Mouse (Mus musculus) urinary bladder, postnatal 25 days (tissue): ENCODE results near the gene Tcaf2.

Experiments
- DNase-seq: peaks from one replicate; pipeline ENCODE4 v3.0.0; 2022; ENCODE audit warnings: low spot score

Gene Tcaf2

DNA sequence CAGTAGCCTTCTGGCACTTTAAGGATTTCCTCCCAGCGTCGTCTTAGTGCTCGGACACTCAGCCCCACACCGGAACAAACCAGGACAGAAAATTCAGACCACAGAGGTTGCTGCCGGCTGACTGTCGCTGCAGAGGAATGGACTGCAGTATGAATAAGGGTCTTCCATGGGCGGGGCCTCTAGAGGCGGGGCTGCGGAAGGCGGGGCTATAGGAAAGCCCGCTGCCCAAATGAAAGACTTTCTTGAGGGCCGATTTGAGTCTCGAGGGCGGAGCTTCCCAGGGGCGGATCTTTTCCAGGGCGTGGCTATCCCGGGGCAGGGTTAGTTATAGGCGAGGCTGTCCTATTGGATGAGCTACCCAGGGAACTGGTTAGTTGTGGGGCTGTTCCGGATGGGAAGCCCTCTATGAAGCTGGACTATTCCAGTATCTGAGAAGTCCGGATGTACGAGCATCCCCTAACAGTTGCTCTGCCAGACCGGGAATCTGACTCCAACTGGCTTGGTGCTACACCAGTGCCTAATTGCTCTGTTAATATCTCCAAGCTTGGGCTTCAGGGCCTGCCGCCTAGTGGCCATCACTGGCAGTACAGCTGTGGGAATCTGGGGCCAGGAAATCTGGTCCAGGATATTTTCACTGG is at the start of gene Tcaf2:
TSS of gene Tcaf2 (minus strand) at position 343 of the 638 bp plus-strand sequence.
- peak; percentile 80 for DNase-seq

DNA sequence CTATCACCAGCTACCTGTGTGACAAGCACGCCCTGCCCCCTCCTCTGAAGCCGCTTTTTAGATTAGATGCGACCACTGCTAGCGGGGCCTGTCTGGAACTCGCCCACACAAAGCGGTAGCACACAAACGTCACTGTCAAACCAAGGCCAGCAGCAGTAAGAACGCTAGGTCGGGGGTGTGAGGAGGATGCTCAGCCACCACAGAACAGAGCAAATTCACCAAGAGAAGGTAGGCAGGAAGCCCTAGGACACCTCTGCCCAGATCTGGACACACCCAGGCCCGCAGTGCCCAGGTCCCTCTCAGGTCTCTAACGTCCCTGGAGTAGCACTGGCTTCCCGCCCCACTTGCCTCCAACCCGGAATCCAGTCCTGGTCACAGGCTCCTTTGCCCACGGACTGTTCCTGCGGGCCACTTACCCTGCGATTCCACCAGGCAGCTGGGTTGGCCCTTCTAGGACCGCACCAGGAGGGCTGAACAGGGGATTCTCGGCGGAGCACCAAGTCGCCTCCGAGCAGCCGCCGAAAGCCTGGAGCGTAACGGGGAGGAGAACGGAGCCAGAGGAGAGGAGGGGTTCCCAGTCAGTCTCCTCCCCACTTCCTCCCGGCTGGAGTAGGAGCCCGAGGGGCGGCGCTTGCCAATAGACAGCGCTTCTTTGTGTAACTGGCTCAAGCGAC is 47.6 kb upstream of the Tcaf2 start:
- peak; percentile 63 for DNase-seq

DNA sequence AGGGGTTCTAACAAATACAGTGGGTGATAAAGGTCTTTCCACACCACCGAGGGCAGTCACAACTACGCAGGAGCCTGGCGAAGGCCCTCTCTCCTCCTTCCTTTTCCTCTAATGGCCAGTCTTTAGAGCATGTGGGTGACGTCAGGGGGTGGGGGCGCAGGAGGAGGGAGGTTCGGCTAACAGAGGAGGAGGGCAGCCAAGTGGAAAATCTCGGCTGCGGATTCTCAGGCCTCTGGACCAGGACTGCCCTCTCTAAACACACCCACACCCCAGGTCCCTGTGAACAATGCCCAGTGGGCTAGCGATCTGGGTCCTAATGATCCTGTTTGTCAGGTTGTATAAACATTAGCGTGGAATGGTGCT is 47.1 kb upstream of the Tcaf2 start:
- DNase-seq = peak; percentile 66

DNA sequence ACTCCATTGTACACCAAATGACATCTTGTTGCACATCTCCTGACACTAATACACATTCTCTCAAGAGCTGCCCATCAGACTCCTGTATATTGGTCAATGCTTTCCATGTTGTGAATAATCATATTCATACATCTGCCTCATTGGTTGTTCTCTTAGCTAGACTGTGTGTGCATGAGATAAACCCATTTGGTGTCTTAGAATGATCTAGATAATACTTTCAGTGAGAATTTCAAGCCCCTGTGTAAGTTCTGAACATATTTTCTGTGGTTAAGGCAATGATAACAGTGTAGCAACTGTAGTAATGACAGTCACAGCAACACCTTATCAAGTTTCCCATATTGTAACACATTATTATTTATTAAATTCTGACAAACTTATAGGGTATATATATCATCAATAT is 44.7 kb upstream of the Tcaf2 start:
- DNase-seq = no peak

DNA sequence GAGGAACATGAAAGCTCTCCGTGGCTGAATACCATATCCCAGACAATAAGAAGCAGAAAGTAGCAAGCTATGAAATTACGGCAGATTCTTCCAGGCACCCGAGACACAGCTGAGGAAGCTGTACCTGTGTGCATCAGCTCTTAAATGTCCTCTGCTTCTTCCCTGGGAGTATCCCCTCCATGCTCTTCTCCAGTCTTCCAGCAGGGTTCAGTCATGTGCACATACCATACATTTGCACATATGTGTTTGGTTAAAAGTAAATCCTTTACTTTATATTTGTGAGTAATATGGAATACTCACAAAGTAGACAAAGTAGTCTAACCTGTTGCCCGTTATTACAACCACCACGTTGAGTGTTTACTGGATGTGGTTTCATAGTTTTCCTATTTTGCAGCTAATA is 42.9 kb upstream of the Tcaf2 start:
- DNase-seq = no peak

DNA sequence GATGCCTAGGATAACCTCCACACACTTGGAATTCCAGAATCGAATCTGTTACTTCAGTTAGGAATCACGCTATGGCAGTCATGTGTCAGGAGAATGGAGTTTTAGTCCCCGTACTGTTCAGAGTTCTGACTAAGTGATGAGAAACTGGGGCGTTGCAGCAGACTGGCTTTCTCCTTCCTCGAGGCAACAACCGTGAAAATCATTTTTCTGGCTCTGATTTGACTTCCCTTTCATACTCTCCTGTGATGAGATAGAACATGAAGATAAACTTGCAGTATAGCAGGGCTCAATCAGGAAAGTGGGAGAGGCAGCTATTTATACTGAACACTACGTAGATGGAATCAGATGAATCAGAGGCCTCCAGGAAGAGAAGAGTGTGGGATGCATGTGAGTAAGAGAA is 35.0 kb upstream of the Tcaf2 start:
- DNase-seq = no peak

DNA sequence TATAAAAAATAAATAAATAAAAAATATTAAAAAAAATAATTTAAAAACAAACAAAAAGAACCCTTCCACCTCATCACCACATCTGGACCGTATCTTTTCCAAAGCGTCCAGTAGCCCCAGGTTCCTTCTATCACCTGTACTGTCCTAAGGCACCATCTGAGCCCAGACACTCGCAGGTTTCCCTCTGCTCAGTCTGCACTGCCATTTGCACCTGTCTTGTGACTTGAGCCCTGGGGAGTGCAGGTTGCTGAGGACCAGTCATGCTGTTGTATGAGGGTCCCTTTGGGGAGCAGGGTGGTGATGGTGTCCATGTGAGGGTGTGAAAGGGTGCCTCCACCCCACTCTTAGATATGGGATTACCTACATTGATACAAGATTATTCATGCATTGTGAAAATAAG is 31.0 kb upstream of the Tcaf2 start:
- DNase-seq = no peak

DNA sequence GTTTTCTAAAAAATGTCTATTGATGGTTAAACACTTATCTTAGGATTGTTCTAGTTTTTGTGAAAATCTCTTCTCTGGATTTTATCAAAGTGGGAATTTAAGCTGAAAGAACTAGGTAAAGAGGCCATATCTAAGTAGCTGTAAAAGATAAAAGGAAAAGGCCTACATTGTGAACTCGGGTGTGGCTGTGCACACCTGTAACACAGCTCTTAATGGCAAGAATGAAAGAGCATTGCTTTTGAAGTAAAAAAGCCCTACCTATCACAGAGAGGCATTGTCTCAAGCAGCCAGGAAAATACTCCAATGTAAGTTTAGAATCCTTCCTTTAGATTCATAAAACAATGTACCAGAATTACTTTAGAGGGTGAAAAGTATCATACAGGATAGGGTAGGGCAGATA is 26.7 kb upstream of the Tcaf2 start:
- no peak for DNase-seq

DNA sequence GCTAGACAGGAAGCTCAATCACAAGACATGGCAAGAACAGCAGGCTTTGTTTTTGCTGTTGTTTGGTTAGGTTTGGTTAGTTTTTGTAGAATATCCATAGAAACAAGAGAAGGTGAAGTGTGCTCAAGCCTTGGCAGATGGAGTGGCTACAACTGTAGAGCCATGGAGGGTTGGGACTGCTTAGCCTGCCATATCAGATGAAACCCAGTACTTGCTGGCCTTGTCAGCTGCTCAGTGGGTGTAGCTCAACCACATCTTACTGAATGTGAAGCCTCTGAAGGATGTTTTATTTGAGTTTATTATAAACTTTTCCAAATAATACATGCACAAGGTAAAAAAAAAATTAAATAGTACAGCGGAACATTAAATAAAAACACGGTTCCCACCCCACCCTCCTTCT is 22.7 kb upstream of the Tcaf2 start:
- no peak for DNase-seq

DNA sequence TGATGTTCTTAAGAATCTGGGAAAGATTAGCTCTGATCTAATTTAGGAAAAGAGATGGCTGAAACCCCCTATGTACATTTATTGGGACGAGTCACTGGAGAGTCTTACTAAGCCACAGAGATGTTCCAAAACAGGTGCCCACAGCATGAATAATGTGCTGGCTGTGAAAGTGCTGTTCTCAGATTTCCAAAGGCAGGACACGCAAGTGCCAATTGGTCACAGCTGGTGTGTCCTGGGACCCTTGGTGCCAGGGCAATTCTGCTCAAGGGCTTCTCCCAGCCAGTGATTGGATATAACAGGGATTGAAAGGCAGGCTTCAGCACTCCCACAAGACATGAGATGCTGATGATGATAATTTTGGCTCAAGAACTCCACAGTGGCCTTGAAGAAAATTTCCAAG is 16.7 kb upstream of the Tcaf2 start:
- no peak for DNase-seq

DNA sequence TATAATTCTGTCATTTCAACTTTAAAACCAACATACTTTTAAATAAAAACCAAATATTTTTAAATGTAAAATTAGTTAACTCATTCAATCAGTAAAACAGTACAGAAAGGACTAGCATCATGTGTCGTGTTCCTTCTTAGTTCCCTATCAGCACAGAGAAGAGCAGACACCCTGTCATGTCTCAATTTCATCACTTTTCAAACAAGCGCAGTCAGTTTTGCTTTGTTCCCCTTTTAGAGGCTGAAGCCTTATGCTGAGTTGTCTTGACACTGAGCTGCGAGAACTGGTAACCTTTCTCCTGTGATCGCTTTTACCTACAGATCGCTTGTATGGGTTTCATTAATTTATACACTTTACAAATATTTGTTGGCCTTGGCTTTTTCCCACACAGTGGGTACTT is 10.7 kb downstream of the Tcaf2 start:
- DNase-seq = no peak

DNA sequence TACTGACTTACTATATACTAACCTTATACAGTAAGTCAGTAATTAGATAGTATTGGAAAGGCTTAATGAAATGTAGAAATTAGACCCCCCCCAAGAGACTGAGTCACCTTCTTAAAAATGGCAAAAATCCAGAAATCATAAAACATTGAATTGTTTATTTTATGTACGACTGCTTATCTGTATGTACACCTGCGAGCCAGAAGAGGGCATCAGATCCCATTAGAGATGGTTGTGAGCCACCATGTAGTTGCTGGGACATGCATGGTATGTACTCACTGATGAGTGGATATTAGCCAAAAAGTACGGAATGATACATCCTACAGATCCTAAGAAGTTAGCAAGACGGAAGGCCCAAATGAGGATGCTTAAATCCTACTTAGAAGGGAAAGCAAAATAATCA is 13.7 kb downstream of the Tcaf2 start:
- DNase-seq = no peak

DNA sequence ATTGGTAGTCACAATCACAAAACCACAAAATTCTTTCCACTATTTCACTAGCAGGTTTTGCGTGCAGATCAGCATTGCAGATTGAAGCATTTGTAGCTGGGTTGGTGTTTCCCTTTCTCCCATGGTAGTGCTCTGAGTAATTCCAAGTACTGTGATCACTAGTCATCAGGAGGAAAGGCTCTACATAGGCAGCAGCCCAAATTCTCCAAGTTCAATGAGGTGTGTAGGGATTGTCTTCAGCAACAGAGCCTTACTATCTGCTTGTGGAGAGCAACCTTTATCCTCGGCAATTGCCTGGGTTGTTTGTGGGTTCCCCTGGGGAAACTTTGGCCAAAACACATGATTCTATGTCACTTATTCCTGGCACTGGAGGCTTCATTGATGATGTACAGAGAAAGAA is 28.1 kb downstream of the Tcaf2 start:
- DNase-seq = no peak

DNA sequence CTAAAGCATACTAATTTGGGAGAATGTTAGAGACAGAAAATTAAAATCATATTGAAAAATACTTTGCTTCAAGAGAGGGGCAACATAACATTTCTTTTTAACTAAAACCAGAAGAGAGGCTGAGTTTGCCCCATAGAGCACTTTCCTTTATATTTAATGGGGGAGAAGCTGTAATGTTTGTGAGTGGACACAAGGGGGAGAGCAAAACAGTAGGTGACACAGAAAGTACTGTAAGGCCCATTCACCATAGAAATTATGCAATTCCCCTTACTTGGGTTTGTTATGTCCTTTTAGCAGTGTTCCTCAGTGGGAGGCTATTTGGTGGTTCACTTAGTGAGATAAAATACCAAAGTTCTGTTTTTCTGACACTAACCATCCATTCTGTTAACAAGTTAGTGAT is 32.8 kb downstream of the Tcaf2 start:
- DNase-seq = no peak

DNA sequence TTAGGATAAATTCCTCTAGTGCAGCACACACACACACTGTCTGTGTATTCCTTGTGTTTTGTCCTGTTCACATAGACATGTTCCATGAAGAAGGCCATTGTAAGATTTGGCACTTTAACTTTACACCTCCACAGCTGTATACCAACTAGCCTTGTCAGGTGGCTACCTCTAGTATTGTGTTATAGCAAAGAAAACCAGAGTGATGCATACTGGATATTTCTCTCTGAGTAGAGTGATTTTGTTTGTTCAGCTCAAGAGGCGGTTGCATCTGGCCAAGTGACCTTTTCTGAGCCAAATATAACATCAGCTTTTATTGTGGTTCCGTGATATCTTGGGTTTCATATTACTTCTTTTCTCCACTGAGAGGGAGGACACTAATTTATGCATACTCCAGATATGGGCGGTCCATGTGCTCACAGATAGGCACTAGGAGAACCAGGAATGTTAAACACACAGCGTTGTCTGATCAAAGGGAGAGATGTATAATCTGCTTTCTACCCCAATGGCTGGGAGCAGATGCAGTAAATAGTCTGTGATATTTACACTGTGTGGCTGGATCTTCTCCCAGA is 34.0 kb downstream of the Tcaf2 start:
- no peak for DNase-seq

DNA sequence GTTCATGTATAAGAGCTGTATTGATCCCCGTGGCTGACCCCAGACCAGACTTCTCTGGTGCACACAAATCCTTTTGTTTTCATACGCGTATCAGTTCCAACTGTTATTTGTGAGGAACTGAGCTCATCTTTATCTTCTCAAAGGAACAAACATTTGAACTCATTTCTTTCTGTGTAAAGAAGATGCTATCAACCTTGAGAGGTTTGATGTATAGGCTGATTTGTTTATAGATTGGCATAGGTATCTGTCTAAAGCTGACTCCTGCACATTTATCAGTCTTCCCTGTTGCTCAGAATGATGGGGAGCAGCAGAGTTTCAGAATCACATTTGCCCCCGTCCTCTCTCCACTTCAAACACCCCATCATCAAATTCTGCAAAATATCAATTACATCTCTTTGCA is 47.5 kb downstream of the Tcaf2 start, which contains the start of gene Tcaf3:
TSS of gene Tcaf3 (minus strand) at position 101 of the 400 bp plus-strand sequence.
- no peak for DNase-seq

DNA sequence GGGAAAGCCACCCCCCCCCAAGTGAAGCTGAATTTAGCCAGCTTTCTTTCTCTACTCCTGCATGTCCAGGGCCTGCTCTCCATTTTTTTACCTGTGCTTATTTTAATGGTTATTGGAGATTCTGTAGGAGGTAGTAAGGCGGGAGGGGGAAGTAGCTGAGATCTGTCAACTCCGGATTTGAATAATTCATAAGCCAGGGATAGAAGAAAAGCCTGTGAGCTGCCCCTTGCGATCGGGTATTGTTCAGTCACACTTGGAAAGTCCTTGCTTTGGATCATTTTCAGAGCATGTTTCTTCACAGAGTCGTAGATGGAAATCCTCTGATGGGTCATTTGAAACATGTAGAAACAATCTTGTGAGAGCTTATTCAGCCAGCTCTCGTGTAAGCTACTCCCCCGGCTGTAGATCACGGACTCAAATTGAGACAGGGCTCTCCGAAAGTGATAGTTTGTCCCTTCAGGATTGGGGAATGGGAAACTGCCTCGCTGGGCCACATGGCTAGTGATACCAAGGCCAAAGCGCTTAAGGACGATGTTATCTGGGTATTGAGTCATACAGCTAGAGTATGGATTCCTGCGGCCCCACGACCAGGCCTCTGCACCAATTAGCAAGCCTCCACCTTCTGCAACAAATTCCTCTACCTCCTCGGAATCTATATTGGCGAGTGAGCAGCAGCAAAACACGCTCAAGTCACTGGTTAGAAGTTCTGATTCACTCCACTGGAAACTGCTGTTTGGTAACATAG is 51.7 kb downstream of the Tcaf2 start:
- no peak for DNase-seq

DNA sequence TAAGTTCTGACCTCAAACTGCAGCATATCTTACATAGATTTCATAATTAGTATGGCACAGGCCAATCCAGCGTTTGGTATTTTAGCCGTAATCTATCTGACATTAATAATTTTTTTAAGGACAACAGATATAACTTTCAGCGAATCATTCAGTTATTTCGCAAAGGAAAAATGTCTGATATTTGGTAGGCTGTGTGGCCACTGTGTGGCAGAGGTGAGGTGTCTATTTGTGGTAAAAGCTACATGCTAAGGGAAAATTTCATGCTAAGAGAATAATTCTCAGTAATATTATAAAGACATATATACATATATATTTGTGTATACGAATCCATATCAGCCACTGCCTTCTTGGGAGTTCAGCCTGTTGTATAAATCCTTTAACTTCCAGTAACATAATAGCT is 58.5 kb downstream of the Tcaf2 start:
- DNase-seq = no peak

DNA sequence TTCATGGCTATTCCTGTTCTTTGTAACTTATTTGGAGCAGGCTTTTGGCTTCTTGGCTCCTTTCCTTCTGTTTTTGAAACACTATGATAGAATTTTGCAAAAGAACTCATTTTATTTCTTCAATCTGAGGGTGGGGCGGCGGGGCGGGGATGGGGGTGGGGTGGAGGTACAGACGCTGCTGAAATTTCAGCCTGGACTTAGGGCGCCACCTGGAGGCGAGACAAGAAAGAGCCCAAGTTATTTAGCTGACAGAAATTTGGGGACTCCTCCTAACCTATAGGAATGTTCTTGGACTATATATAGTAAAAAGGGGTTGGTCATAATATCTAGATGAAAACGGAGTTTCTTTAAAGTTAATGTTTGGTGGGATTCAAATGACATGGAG is 61.6 kb downstream of the Tcaf2 start:
- DNase-seq = peak; percentile 77

DNA sequence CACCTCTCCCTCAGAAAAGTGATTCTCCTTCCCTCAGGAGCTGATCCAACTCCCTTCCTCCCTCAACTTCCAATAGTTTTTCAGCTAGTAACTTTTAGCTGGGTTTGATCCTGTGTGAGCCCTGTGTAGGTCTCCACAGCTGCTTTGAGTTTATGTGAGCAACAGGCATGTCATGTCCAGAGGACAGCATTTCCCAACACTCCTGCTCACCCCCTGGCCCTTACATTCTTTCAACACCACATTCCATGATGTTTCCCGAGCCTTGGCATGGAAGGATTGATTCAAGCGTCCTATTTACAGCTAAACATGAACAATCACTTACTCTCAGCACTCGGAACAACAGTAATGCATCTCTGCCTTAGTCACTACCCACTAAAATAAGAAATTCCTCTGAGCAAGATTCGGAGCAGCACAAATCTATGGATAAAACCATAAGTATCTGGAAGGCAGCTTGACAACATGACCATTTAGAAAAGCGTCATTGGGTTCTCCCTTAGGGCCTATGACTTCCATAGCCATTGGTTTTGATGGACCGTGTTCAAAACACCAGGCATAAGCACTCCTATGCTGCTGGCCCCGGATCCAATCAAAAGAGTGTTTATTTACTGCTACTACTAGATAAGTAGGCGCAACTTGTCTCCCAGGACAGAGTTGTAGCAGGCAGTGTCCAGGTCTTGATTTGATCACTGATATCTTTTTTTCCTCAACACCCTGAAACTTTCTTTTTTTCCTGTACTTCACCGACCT is 62.1 kb downstream of the Tcaf2 start:
- DNase-seq = no peak

DNA sequence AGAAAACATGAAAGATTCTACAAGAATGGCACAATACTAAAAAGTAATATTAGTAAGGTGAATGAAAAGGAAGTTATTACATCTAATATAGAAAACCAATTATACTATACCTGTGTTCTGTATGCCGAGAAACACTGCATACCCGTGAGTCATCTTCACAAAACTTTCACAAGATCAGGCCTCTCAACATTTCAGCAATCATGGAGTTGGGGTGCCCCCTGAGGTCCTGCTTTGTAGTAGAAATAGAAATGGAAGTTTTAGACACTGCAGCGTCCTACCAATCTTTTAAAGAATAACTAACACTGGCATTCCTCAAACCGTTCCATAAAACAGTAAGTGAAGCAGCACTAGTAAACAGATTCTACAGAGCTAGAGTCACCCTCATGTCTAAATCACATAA is 66.4 kb downstream of the Tcaf2 start:
- no peak for DNase-seq

DNA sequence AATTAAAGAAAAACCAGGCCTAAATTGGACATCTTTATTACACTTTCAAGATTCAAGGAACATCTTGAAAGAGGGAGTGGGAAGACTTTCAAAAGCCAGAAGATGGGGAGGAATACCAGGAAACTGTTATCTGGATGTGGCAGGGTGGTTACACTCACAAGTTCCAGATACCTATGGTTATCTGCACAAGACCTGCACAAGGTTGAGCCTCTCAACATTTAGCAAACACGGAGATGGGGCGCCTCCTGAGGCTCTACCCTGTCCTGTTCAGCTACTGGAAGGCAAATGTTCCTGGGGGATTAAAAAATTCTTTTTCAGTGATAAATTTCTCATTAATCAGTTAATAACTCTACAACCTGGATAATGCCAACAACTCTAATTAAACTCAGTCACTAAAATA is 67.6 kb downstream of the Tcaf2 start:
- DNase-seq = no peak
